Mouse (Mus musculus) erythroblast, embryonic 14.5 days (primary cell): ENCODE data around the gene Iqcg.

Experiments used
- GATA1 ChIP-seq: IDR thresholded peaks from 2 replicates; pipeline ENCODE4 v1.6.1; 2012; ENCODE audit warnings: low read length, inconsistent platforms, mixed read lengths
- TAL1 ChIP-seq: IDR thresholded peaks from 3 replicates; pipeline ENCODE4 v1.6.1; 2012; ENCODE audit warnings: low read length, inconsistent platforms, mixed read lengths

DNA sequence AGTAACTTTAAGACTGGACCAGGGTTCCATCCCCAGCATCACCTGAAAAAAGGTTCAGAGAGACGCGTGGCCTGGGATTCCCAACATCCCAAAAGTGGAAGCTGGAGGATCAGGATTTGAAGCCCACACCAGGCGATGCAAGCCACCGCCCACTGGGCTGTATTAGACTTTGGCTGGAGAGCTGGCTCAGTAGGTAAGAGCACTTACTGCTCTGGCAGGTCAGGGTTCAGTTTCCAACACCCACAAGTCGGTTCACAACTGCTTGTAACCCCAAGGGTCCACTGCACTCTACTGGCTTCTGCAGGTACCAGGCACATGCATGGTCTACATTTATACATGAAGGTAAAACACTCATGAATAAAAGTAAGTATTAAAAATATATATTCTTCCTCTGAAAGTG is 42.2 kb downstream of the Iqcg start:
- TF ChIP-seq TAL1: no peak
- no peak for TF ChIP-seq GATA1
